Mouse (Mus musculus) frontal cortex, postnatal 10 days (tissue): ENCODE measurements around the gene Pgrmc2.

Experiments used
- DNase-seq, 2 experiments: peaks; one replicate each; pipeline ENCODE4 v3.0.0; 2022; ENCODE audit warnings: low spot score in 2 of 2, mixed read lengths in 1 of 2

Gene Pgrmc2

DNA sequence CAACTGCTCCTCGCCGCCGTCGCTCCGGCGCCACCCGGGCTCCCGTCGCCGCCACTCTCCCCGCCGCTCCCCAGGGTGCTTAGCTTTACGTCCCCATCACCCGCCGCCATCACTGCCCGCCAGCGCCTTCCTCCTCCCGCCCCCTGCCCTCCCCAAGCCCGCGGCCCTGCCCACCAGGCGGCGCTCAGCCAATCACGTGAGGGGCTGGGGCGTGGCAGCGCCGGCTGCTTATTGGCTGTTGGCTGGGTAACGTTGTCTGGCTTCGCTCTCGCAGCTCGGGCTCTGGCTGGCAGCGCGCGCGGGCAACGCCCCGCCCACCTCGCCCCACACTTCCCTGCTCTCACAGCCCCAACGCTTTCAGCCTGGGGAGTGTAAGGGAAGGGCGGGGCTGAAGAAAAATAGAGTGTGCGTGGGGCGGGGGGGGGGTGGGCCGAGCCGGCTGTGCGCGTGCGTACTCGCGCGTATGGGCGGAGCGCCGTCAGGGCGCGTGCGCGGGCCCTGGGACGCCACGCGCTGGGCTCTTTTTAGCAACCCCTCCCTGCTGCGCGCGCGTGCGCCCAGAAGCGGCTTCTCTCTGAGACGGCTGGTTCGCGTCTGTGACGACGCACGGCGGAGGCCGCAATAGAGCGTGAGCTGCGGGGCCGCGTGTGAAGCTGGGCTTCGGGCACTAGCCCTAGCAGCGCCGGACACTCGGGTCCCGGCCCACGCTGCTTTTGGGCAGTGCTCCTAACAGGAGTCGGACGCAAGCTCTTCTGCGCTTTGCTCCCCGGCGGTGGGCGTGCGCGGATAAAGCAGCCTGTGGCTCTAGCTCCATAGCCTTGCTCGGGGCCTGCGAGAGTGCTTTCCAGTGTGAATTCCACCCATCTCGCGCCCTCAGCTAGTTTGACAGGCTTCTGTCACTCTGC lies at the start of gene Pgrmc2:
Pgrmc2 (minus strand) TSS at position 162 of the 905 bp plus-strand sequence.
- peak; percentile 98 to 99 for DNase-seq

DNA sequence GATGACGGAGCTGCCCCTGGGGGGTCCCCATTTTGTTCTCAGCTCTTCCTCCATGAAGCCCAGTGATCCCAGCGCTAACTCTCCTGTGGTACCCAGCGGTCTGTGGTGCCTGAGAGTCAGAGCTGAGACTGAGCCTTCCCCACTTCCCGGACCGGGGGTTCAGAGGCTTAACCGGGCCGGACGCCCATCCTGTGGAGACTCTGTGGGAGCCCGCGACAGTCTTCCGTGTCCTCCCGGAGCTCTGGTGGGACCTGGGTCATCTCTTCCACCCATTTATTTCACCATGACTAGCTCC lies 41.1 kb upstream of the Pgrmc2 start:
- DNase-seq: no peak

DNA sequence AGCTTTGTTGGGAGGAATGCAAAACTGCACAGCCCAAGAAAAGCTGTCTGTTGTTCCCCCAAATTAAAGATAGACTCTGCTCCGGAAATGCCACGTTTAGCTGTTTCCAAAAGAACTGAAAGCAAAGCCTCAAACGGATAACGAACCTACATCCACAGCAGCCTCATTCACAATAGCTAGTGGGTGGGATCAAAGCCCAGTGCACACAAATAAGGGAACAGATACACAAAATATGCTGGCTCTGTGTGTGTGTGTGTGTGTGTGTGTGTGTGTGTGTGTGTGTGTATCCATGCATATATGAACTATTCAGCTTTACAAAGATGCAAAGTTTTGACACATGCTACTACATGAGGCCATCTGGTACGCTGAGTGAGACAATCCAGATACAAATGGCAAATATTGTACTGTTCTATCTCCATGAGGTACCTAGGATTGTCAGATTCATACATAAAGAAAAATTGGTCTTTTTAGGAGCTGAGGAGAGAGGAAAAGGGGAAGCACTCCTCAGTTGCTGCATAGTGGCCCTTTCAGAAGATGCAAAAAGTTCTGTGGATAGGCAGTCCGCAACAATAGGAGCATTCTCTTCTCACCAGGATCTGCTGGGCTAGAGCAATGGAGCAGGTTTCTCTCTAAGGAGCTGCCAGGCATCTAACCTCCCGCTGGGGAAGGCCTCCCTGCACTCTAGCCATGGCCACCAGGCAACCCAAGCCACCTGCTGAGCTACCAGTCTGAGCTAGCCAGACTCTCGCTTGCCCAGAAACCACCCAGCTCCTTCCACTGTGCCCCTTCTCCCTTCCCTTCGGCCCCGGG lies 40.5 kb upstream of the Pgrmc2 start:
- DNase-seq: no peak

DNA sequence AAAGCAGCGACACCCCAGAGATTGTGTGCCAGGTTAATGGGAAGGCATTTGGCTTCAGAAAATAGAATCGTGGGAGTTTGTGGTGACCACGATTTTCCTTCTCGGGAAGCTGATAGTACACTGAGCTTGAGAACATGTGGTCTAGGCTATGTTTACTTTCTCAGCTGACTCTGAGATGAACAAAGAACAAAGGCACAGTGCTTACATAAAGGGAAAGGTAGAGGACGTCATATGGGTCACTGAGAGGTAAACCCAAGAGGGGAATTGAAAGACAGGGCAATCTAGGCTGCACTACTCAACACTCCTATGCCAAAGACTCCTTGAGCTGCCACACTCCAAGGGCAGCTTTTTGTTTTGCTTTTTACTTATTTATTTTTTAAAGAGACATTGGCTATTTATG lies 35.3 kb upstream of the Pgrmc2 start:
- DNase-seq: no peak

DNA sequence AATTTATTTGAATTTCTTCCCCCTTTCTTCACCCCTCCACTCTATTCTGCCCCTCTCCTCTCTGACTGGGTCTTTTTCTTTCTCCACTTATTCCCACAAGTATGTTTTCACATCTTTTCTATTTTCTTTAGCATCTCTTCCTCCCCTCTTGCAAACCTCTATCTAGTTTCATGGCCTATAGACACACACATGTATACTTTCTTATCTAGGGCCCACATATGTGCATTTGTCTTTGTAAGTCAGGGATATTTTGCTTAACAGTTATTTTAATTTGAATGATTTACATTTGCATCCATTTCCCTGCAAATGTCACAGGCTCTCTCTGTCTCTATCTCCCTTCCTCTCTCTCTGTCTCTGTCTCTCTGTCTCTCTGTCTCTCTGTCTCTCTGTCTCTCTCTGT lies 34.6 kb upstream of the Pgrmc2 start:
- DNase-seq: no peak

DNA sequence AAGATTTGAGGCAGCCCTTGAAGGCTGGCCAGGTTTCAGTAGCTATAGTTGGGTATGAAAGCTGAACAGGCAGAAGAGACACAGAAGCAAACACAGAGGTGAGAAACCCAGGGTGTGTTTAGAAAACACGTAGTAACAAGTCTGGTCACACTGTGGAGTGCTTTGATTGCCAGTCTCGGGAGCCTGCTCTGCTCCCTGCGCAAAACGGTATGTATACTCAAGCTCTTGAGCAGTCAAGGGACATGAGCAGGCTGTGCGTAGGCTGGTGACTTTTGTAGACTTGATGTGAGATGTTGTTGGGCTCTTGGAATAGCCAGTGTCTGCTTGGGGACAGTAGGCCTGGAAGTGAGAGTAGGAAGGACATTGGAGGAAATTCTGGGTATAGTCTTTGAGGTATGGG lies 30.3 kb upstream of the Pgrmc2 start:
- peak in 1 of 2 experiments; percentile 27 for DNase-seq

DNA sequence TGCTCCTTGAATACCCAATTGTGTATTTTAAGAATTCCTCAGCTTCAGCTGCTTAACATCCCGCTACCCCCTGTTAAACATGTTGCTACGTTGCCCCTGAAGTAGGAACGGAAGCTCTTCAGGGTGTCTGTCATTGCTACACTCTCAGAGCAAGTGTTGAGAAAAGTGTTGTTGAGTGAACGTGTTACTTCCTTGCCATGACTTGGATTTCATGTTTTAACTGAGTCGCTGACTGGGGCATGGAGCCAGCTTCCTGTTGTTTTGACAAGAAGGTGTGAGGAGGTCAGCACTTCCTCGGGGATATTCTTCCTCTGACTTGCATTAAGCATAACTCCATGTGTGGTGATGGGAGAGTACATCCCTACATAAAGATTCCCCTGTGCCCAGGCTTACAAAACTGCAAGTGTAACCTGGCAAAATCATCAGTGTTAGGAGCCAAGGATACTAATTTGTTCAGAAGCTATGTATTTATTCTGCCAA lies 25.5 kb upstream of the Pgrmc2 start:
- DNase-seq: no peak

DNA sequence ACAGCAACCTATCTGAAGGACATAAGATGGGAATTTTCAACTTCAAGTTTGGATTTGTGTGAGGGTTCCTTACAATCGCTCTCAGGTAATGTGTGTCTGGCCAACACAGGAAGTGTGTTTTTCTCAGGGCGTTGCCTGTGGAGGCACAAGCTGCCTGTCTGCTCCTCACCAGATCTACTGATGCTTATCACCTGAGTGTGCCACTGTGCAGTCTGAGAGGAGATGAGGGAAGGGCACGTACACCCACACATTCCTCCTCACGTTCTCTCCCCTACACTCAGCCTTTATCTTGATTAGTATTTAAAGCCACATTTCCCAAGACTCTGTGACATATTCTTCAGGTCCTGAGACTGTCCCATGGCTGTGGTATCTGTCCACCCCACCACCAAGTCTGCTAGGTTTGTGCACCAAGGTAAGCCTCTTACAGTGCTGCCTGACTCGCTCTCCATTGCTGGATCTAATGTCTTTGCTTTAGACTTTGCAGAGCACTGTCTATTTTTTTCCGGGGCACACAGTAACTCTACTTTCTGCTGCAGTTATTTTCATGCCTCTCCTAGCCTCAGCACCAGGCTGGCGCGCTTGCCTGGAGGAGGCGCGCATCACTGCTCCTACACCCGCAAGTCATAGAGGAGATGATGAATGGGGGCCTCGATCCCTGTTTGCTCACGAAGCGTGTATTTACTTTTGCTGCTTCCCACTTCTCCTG lies 24.9 kb upstream of the Pgrmc2 start:
- no peak for DNase-seq

DNA sequence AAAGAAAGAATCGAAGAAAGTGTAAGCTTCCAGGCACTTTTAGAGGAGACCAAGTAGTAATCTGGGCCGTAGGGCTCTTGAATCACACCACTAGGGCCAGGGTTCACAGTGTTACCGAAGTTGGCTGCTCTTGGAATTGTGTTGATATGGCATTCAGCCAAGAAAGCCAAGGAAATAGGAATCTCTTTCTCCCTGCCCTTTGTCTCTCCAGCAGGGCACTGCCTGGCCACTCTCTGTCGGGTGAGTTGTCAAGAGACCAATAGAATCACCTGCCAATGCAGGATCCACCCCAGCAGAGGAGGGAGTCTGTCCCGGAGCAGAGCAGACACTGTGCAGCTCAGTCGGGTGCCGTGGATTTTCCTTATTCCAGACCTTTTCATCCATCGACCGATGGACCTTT lies 19.1 kb upstream of the Pgrmc2 start:
- DNase-seq: no peak

DNA sequence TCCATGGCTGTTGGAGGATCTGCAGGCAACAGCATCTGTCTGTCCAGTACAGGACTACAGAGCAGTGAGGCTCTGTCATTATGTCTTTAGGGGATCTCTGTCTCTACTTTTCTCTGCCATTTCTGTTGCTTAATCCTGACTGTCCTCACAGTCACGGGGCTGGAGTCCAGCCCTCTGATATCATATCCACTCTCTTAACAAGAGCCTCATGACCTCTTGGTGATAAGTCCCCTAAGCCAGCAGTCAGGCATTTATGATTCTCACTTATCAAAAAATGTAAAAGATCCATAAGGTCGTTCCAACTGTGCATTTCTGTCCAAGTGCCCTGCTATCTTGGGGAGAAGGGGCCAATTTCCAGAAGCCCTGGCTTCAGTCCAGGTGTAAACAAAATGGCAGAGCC lies 17.3 kb upstream of the Pgrmc2 start:
- no peak for DNase-seq

DNA sequence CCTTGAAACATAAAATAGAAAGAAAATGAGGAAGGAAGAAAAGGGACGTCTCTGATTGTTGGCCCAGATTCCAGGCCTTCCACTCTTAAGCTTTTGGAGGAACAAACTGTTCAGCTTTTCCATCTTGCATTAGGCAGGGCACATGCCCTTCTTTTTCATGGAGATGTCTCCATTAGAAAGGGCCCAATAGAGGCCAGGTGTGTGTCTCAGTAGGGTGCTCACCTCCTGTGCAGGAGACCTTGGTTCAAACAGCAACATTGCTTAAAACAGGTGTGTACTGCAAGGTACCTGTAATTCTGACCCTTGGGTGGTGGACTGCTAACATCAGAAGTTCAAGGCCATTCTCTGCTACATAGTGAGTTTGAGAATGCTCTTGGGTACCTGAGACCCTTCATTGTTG lies 16.8 kb upstream of the Pgrmc2 start:
- DNase-seq: no peak

DNA sequence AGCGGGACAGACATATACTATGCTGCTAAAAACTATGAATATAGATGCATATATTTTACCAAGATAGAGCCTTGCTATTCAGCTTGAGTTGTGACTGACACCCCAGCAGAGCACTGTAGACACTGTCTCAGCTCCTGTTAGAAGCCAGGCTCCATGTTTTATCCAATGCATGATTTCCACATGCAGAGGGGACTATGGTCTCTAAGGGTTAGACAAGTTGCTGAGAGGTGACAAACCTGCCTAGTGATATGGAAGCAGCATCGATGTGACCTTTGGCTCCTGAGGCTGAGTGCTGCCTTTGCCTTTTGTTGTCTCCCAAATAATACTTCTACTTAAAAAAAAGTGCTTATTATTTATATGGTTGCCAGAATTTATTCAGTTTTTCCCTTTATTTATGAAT lies 10.4 kb upstream of the Pgrmc2 start:
- no peak for DNase-seq

DNA sequence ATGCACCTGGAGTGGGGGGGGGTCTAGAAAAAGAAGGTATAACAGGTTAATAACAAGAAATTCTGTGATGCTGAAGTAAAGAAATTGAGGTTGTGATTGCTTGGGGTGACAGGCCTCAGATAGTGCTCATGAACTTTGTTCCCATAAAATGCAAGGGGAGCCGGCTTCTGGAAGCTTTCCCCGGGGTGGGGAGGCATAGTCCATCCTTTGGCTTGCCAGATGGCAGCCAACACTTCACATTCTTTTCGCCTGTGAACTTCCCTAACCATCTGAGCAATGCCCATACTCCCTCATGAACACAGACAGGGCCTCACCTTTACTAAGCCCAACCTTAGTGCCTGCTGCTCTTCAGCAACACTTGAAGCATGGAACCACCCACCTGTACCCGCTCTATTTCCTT lies 9.5 kb upstream of the Pgrmc2 start:
- no peak for DNase-seq

DNA sequence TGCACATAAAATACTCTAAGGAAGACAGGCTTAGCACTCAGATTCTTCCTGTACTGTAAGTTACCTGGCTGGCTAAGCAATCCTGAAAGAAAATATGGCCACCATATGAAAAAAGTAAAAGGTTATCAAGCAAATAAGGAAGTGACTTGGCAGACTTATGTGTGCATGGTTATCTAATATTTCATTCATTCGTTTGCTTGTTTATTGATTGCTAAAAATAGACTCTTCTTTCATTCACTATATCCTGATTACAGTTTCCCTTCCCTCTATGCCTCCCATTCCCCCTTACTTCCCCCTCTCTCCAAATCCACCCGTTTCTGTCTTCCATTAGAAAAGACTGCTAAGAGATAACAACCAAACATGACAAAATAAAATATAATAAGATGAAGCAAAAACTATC lies 8.0 kb upstream of the Pgrmc2 start:
- no peak for DNase-seq

DNA sequence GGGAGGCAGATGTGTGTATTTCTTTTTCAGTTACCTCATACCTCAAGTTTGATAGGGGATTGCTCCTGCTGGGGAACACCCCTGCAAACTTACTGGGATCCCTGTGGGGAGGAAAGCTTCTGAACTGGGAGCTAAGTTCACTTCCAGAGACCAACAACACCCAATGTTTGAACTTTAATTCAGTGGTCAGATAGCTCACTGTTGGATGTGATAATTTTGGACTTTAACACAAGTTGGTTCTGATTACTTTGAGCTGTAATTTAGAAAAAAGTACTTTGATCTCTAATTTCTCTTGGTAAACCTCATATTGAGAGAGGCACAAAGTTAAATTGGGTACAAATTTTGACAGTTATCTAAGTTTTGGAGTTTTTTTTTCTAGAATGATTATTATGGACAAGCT lies 4.2 kb upstream of the Pgrmc2 start:
- no peak for DNase-seq

DNA sequence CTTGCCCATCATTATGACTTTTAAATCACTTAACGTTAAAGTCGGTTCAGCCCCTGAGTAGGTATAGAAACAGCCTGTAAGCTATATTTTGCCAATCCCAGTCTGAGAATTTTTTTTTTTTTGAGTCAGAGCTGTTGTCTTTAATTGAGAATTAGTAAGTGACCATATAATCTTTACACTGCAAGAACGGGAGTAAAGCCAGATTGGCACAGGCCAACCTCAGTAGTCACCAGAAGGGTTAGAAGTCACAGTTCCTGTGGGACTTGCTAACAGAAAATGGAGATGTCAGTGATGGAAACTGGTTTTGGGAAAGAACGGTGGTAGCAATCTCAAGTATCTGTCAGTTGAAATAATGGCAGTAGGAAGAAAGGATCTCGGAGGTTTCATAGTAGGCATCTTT lies 1.6 kb upstream of the Pgrmc2 start:
- no peak for DNase-seq

DNA sequence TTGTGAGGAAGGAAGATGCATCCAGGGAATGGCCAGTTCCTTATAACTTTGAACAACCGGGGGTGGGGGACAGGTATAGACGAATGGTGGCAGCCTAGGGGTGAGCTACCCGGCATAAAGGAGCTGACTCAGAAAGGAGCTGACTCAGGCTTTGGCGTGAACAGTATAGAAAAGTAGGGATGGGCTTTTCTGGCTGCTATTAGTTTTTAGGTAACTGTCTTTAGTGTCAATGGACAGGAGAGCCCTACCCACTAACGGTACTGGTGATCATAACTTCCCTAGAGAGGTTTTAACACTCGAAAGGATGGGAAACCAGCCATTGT lies 905 bp upstream of the Pgrmc2 start:
- no peak for DNase-seq

DNA sequence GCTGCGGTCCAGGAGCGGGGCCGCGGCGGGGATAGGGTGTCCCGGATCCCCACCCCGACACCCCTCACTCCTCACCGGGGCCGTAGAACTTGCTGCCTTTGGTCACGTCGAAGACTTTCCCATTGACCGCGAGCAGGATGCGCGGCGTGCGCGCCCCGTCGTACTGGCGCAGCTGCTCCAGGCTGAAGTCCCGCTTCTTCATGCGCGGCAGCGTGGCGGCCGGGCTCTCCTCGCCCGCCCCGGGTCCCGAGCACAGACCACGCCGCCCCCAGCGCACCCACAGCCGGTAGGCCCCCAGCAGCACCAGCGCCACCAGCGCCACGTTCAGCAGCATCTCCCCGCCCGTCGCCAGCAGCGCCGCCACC lies 344 bp downstream of the Pgrmc2 start:
- no peak for DNase-seq

DNA sequence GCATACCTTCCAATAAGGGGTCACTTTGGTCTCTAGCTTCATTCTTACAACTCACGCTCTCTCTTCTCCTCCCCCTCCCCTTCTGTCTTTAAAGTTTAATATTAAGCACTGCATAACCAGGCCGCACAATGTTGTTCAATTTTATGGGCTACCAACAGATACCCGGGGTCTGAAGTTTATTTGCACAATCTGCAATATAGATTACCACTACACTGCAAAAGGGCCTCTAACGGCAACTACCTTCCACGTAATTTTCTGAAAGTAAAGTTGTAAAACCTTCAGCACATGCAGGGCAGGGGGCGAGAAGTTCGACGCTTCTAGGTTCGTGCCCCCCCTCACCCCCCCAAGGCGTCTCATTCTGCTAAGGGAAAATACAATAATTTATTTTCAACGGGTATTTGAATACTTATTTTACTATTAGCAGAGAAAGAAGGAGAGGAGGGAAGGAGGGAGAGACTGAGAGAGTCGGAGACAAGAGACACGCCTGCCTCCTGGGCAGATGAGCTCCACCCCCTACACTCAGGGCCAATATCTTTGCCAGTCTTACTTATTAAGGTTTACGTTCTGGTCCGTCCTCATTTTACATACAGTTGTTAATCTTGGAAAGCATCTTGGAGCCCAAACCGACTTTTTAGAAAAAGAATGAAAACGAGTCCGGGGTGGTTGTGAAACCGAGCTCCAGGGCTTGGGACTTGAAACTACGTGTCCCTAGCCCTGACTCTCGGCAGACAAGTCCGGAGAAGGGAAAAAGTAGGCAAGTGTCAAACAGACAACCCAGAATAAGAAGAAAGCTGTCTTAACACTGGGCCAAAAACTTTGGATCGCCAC lies 1.2 kb downstream of the Pgrmc2 start:
- no peak for DNase-seq

DNA sequence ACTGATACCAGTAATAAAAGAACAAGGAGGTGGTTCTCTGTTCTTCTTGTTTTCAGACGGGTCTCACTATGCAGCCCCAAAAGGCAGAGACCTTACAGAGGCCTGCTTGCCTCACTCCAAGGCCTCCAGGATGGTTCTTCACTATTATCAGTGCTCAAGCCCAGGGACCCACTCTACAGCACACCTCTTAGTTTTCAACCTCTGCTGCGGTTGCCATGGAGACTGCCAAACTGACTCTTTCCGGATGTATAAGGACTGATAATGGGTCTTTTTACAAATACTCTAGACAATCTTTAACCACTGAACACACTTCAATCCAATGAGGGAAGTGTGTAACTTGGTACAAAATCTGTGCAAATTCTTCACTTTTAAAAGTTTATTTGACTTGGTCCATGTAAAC lies 2.1 kb downstream of the Pgrmc2 start:
- DNase-seq: no peak

DNA sequence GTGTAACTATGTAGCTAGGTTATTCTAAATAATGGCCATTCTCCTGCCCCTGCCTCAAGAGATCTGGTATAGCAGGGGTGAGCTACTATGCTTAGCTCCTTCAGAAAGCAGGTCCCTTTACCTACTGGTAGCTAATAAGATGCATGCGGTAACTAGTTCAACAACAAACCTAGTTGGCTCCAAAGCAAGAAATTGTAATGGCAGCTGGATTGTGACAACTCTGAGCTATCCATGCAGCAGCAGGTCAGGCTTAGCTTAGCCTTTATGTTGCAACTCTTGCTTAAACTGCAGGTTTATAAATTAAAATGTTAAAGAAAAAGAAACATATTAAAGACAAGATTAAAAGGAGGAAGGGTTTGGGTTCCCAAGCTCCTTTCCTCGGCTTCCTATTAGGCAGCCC lies 4.2 kb downstream of the Pgrmc2 start:
- no peak for DNase-seq

DNA sequence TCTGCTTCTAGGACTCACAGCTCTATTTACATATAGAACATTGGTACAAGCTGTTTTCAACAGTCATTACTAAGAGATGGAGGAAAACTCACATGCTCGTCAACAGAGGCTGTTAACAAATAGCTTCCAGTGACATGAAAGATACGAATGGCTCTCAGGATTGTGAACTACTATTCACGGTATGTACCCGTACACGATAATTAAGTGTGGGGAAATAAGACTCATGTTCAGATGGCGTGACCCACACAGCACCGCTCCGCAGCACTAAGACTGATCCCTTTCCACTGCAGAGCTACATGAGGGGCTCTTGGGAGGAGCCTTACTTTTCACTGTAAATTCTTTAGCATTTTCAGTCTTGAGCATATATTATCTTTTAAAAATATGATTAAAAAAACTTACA lies 7.5 kb downstream of the Pgrmc2 start:
- DNase-seq: no peak
